Mouse (Mus musculus) lung, embryonic 14.5 days (tissue): Measurements from ENCODE around the gene Qk. TPM values are rescaled to one million over a fixed set of nuclear protein-coding genes. Genes with fewer than 3 reads are reported as not detected.

Source experiments
- ATAC-seq: fragments of 200-750 bp; cut with Nextera tagmentation; 2 replicates; pipeline ENCODE4 v1.8.0; 2017; ENCODE audit warnings: mild to moderate bottlenecking, moderate TSS enrichment, moderate library complexity; ENCODE audit not compliant: insufficient read depth
- DNase-seq: peaks from one replicate; pipeline ENCODE4 v3.0.0-alpha.2; 2015
- H3K27ac ChIP-seq: fragments of 300-500 bp; sonication (generic); 2 replicates; pipeline ENCODE4 v1.5.1; 2014; ENCODE audit warnings: low read depth, mild to moderate bottlenecking, moderate library complexity
- H3K27me3 ChIP-seq: fragments of 300-500 bp; sonication (generic); 2 replicates; pipeline ENCODE4 v1.6.1; 2014; ENCODE audit warnings: low read length, control low read depth; ENCODE audit not compliant: insufficient read depth
- H3K36me3 ChIP-seq: fragments of 300-500 bp; sonication (generic); 2 replicates; pipeline ENCODE4 v1.6.1; 2014; ENCODE audit warnings: control low read depth; ENCODE audit not compliant: insufficient read depth
- H3K4me1 ChIP-seq: fragments of 300-500 bp; sonication (generic); 2 replicates; pipeline ENCODE4 v1.6.1; 2014; ENCODE audit warnings: antibody characterized with exemption, control low read depth; ENCODE audit not compliant: insufficient read depth
- H3K4me2 ChIP-seq: fragments of 300-500 bp; sonication (generic); 2 replicates; pipeline ENCODE4 v1.6.1; 2014; ENCODE audit warnings: mild to moderate bottlenecking
- H3K4me3 ChIP-seq: fragments of 300-500 bp; sonication (generic); 2 replicates; pipeline ENCODE4 v1.5.1; 2014; ENCODE audit warnings: low read depth, low read length
- H3K9ac ChIP-seq: fragments of 300-500 bp; sonication (generic); 2 replicates; pipeline ENCODE4 v1.6.1; 2014
- H3K9me3 ChIP-seq: fragments of 300-500 bp; sonication (generic); 2 replicates; pipeline ENCODE4 v1.6.1; 2016; ENCODE audit warnings: low read depth, low read length, control low read depth
- CTCF ChIP-seq: IDR thresholded peaks from 2 replicates; pipeline ENCODE4 v1.5.1; 2016; ENCODE audit warnings: antibody characterized with exemption, low read depth
- WGBS: fragments of 180-500 bp; shearing (Covaris S2); extraction: QIAGEN DNeasy Blood & Tissue Kit; methylation state at CpG from one replicate; pipeline ENCODE4 v1.1.7; 2014; 5-methylcytosine and 5-hydroxymethylcytosine counted together
- polyA plus RNA-seq: library from polyadenylated mRNA; unstranded; fragments of >200 nt; fragmentation: Nextera tagmentation; extraction: Ambion mirVana; gene quantifications from 2 replicates; pipeline ENCODE4 v1.2.1, GENCODE M21; 2014

The Qk gene
- polyA plus RNA-seq, 1 experiment from 2014 or later, result 49.7 TPM

DNA sequence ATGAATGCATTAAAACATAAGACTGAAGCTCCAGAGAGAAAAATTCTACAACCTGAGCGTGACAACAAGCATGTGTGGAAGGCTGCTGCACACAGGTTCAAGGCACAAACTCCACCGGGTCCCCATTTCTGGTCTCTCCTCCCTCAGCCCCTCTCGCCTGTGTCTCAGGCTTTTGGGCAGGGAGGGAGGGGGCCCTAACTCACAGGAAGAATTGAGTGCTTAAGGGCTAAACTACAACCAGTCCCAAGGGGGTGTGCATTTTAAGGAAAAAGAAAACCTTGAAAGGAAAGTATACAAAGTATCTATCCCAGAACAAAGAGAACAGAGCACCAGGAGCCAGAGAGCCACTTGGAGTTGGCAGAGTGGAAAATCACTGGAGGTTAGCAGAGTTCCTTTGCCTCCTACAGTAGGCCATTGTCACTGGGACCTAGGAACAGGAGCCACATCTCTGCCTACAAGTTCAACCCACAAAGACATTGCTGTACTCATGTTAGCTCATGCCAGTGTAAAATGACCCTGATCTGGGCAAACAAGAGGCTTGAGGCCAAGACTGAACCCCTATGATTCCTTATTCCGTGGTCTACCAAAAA is 132.1 kb downstream of the Qk start:
- Histone ChIP-seq H3K27ac (no peak overlapping the region), H3K36me3 (no peaks in the 10 kb centered on the region), H3K27me3 (no peaks in the 10 kb centered on the region), H3K4me1 (no peaks in the 10 kb centered on the region), H3K9me3 (0 out of 2 replicates have a peak, but pooled peaks cover 1% of the 10 kb centered on the region), H3K4me3 (no peak overlapping the region), H3K4me2 (no peak overlapping the region), H3K9ac (no peak overlapping the region)
- no peak for TF ChIP-seq CTCF
- DNase-seq (no peak), ATAC-seq (no peak)
- 64% methylated on average over 4 of the region's 4 CpGs for WGBS

DNA sequence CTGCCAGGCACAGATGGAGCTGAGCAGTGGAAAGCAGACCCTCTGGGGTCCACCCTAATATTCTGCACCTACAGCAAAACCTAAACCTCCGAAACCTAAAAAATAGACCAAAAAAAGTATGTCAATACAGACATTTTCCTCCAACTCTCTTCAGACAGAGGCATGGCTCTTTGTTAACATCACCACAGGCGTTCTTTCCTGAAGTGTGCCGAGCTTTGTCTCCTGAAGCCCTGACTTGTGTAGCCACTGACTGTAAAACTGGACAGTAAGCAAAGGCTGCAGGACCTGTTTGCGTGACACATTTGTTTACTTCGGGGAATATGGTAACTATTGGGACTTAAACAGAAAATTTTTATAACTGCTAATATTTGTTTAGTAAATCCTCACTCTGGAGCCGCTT is 137.9 kb downstream of the Qk start:
- no peak for ATAC-seq
- Histone ChIP-seq H3K4me1 (no peaks in the 10 kb centered on the region), H3K36me3 (no peaks in the 10 kb centered on the region), H3K27me3 (no peaks in the 10 kb centered on the region), H3K9ac (no peak overlapping the region), H3K27ac (no peak overlapping the region), H3K4me2 (no peak overlapping the region), H3K9me3 (no peaks in the 10 kb centered on the region), H3K4me3 (no peak overlapping the region)
- TF ChIP-seq CTCF, result no peak
- no peak for DNase-seq
- 76% methylated on average over 6 of the region's 6 CpGs for WGBS

DNA sequence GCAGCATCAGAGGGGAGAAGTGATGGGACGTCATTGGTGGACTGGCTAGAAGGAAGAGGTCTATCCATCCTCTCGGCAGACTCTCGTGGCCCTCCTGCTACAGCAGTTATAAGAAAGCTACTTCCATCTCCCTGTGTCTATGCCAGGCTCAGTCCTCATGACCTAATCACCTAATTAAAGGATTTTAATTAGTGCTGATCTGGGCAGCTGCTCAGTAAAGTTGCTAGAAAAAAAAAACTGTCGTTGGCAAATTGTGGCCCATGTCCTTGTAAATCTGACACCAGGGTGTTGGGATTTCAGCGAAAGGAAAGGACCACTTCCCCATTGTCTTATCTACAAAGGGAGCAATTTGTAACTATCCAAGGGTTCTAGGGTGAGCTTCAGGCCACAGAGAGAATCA is 142.6 kb downstream of the Qk start:
- TF ChIP-seq CTCF, result no peak
- 50% methylated on average over 5 of the region's 5 CpGs for WGBS
- no peak for ATAC-seq

GRCm38 (mm10) chr17:10161258-10161657 is 158.4 kb downstream of the Qk start:
- TF ChIP-seq CTCF, result no peak
- no peak for DNase-seq
- no peaks in the 10 kb centered on the region for H3K4me1 ChIP-seq
- no peak overlapping the region for H3K9ac ChIP-seq
- H3K36me3 ChIP-seq, result no peaks in the 10 kb centered on the region
- WGBS, result 78% methylated on average over 3 of the region's 3 CpGs
- no peak for ATAC-seq
- no peaks in the 10 kb centered on the region for H3K9me3 ChIP-seq
- no peak overlapping the region for H3K4me3 ChIP-seq
- H3K27me3 ChIP-seq, result no peaks in the 10 kb centered on the region
- H3K4me2 ChIP-seq, result no peak overlapping the region
- H3K27ac ChIP-seq, result no peak overlapping the region

More for the DNA sequence above, 142.6 kb downstream of the Qk start:
- H3K4me1 ChIP-seq, result no peaks in the 10 kb centered on the region
- DNase-seq, result no peak
- H3K4me2 ChIP-seq, result no peak overlapping the region
- H3K9me3 ChIP-seq, result no peaks in the 10 kb centered on the region
- H3K9ac ChIP-seq, result no peak overlapping the region
- no peaks in the 10 kb centered on the region for H3K27me3 ChIP-seq
- no peak overlapping the region for H3K27ac ChIP-seq
- no peak overlapping the region for H3K4me3 ChIP-seq
- H3K36me3 ChIP-seq, result no peaks in the 10 kb centered on the region

- ATAC-seq, result no peak
- H3K36me3 ChIP-seq, result no peaks in the 10 kb centered on the region
- no peak for TF ChIP-seq CTCF
- H3K4me3 ChIP-seq, result no peak overlapping the region
- no peaks in the 10 kb centered on the region for H3K27me3 ChIP-seq
- no peak overlapping the region for H3K9ac ChIP-seq
- 50% methylated on average over 6 of the region's 6 CpGs for WGBS
- H3K27ac ChIP-seq, result no peak overlapping the region
- H3K4me1 ChIP-seq, result no peaks in the 10 kb centered on the region
- no peaks in the 10 kb centered on the region for H3K9me3 ChIP-seq
- H3K4me2 ChIP-seq, result no peak overlapping the region
- no peak for DNase-seq
These were observed 159.2 kb downstream of the Qk start for GRCm38 (mm10) chr17:10160415-10160814.

DNA sequence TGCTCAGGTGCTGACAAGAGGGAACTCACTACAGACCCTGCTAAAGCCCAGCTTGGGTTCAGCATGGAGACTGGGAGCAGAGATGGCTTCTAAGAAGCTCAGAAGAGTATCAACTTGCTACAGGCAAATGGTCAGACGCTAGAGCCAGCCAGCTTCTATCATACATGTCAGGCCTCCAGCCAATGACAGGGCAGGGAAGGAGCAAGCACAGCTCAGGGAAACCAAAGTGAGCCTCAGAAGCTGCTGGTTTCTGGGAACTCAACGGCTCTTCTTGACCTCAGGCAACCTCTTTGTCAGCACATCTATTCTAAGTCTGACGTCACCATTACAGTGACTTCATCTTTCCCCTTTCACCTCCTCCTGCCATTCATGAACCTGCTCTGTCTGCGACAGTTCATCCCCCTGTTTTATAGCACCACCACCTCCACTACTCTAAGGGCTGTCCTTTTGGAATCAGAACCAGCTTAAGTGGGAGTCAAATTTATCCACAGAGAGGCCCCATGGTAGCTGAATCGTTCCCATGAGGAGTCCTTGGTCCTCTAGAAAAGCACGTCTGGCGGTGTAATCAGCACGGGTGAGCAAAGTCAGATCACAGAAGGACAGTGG is 166.7 kb downstream of the Qk start:
- Histone ChIP-seq H3K4me2 (no peak overlapping the region), H3K9ac (no peak overlapping the region), H3K27me3 (no peaks in the 10 kb centered on the region), H3K9me3 (no peaks in the 10 kb centered on the region), H3K27ac (no peak overlapping the region), H3K4me1 (no peaks in the 10 kb centered on the region), H3K4me3 (no peak overlapping the region), H3K36me3 (no peaks in the 10 kb centered on the region)
- no peak for TF ChIP-seq CTCF
- ATAC-seq (no peak), DNase-seq (peak; percentile 24)
- WGBS, result 46% methylated on average over 8 of the region's 8 CpGs
